Mouse (Mus musculus) heart, embryonic 16.5 days (tissue): Measurements from ENCODE around the gene Aamp. TPM values are rescaled to one million over a fixed set of nuclear protein-coding genes. Genes with fewer than 3 reads are reported as not detected.
A peak's percentile ranks its signal among the peaks of the same experiment; 100 is the strongest.

Source experiments
- ATAC-seq: fragments of 200-750 bp; cut with Nextera tagmentation; replicated peaks from 2 replicates; pipeline ENCODE4 v1.8.0; 2017; ENCODE audit warnings: moderate number of reproducible peaks; ENCODE audit not compliant: insufficient read depth, low FRiP score; ENCODE audit errors: extremely low read depth
- H3K27ac ChIP-seq: fragments of 300-500 bp; sonication (generic); 2 replicates; pipeline ENCODE4 v1.5.1; 2014; ENCODE audit warnings: mild to moderate bottlenecking, low read length, control low read depth, moderate library complexity
- H3K27me3 ChIP-seq: fragments of 300-500 bp; sonication (generic); 2 replicates; pipeline ENCODE4 v1.6.1; 2014; ENCODE audit warnings: low read length, mixed read lengths; ENCODE audit not compliant: control insufficient read depth, insufficient read depth
- H3K36me3 ChIP-seq: fragments of 300-500 bp; sonication (generic); 2 replicates; pipeline ENCODE4 v1.6.1; 2014; ENCODE audit not compliant: control insufficient read depth, insufficient read depth
- H3K4me1 ChIP-seq: fragments of 300-500 bp; sonication (generic); 2 replicates; pipeline ENCODE4 v1.6.1; 2014; ENCODE audit warnings: low read length, mixed read lengths; ENCODE audit not compliant: control insufficient read depth, insufficient read depth
- H3K4me2 ChIP-seq: fragments of 300-500 bp; sonication (generic); 2 replicates; pipeline ENCODE4 v1.6.1; 2014; ENCODE audit warnings: low read depth, mild to moderate bottlenecking, control low read depth, low read length
- H3K4me3 ChIP-seq: fragments of 300-500 bp; sonication (generic); 2 replicates; pipeline ENCODE4 v1.5.1; 2014; ENCODE audit warnings: mild to moderate bottlenecking, control low read depth, low read length
- H3K9ac ChIP-seq: fragments of 300-500 bp; sonication (generic); 2 replicates; pipeline ENCODE4 v1.6.1; 2014; ENCODE audit warnings: low read length, control low read depth
- H3K9me3 ChIP-seq: fragments of 300-500 bp; sonication (generic); replicated peaks from 2 replicates; pipeline ENCODE4 v1.6.1; 2016; ENCODE audit warnings: low read length; ENCODE audit not compliant: control insufficient read depth
- WGBS: fragments of 180-500 bp; shearing (Covaris S2); extraction: QIAGEN DNeasy Blood & Tissue Kit; methylation state at CpG from one replicate; pipeline ENCODE4 v1.1.7; 2014; 5-methylcytosine and 5-hydroxymethylcytosine counted together
- polyA plus RNA-seq: library from polyadenylated mRNA; unstranded; fragments of >200 nt; fragmentation: Nextera tagmentation; extraction: Ambion mirVana; gene quantifications from 2 replicates; pipeline ENCODE4 v1.2.1, GENCODE M21; 2015

Aamp gene
- polyA plus RNA-seq, 1 experiment from 2014 or later = 223 TPM

DNA sequence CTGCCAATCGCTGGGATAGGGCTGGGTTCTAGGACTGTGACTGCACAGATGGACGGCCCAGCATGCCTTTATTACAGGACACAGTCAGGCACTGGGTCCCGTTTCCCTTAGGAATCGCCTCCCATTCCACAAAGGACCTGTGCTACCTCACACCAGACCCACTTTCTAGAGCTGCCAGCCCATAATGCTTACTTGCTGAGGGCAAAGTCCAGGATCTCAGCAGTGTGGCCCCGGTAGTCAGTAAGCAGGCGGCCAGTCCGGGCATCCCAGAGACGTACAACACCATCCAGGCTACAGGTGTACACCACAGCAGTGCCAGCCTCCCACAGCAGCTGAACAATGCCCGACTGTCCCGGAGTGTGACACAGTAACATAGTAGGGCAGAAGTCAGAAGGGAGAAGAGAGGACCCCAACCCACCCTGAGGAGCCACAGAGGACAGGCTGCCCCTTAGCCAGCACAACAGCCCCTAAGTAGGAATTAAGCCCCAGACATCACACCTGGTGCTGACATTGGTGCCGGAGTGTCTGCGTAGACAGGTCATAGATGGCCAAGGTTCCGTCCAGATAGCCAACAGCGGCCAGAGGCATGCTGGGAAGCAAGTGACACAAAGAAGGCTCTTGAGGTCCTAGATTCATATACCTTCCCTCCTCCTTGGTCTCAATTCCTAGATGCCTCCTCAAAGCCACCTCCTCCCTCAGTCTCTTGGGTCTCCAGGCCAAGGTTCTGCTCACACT, 3.8 kb downstream of the Aamp start:
- WGBS = 93% methylated on average over 14 of the region's 14 CpGs
- Histone ChIP-seq H3K4me2 (no peak overlapping the region), H3K27ac (no peak overlapping the region), H3K36me3 (peaks cover 33% of the 10 kb centered on the region), H3K9ac (no peak overlapping the region), H3K27me3 (no peaks in the 10 kb centered on the region), H3K4me3 (no peak overlapping the region), H3K9me3 (no peaks in the 10 kb centered on the region), H3K4me1 (peaks cover 21% of the 10 kb centered on the region)
- ATAC-seq = no peak

DNA sequence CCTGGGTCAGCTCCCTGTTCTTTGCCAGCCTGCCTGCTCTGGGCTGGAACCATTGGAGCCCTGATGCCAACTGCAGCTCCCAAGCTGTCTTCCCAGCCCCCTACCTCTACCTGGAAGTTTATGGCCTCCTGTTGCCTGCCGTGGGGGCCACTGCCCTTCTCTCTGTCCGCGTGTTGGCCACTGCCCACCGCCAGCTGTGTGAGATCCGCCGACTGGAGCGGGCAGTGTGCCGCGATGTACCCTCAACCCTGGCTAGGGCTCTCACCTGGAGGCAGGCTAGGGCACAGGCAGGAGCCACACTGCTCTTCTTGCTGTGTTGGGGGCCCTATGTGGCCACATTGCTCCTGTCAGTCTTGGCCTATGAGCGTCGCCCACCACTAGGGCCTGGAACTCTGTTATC, 5.5 kb downstream of the Aamp start:
- Histone ChIP-seq H3K9me3 (no peaks in the 10 kb centered on the region), H3K36me3 (peaks cover 33% of the 10 kb centered on the region), H3K4me1 (peaks cover 28% of the 10 kb centered on the region), H3K27me3 (no peaks in the 10 kb centered on the region), H3K4me3 (no peak overlapping the region), H3K9ac (no peak overlapping the region), H3K4me2 (no peak overlapping the region), H3K27ac (no peak overlapping the region)
- WGBS = 81% methylated on average over 11 of the region's 11 CpGs
- ATAC-seq = no peak

DNA sequence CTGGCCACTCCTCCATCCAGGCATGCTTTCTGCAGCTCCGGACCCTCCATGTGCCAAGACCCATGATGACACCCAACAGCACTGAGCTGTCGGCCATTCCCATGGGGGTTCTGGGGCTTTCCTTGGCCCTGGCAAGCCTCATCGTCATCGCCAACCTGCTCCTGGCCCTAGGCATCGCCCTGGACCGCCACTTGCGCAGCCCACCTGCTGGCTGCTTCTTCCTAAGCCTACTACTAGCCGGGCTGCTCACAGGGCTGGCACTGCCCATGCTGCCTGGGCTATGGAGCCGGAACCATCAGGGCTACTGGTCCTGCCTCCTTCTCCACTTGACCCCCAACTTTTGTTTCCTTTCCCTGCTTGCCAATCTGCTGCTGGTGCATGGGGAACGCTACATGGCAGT, 6.0 kb downstream of the Aamp start, which contains the start of gene Gpbar1:
TSS of gene Gpbar1 (plus strand) at position 13 of the 400 bp plus-strand sequence.
- no peak for ATAC-seq
- Histone ChIP-seq H3K36me3 (peaks cover 33% of the 10 kb centered on the region), H3K27ac (no peak within 1 kb of the TSS), H3K4me2 (no peak within 1 kb of the TSS), H3K4me1 (peaks cover 23% of the 10 kb centered on the region), H3K9me3 (no peaks in the 10 kb centered on the region), H3K27me3 (no peaks in the 10 kb centered on the region), H3K9ac (no peak within 1 kb of the TSS), H3K4me3 (no peak within 1 kb of the TSS)
- WGBS = 89% methylated on average over 10 of the region's 10 CpGs

DNA sequence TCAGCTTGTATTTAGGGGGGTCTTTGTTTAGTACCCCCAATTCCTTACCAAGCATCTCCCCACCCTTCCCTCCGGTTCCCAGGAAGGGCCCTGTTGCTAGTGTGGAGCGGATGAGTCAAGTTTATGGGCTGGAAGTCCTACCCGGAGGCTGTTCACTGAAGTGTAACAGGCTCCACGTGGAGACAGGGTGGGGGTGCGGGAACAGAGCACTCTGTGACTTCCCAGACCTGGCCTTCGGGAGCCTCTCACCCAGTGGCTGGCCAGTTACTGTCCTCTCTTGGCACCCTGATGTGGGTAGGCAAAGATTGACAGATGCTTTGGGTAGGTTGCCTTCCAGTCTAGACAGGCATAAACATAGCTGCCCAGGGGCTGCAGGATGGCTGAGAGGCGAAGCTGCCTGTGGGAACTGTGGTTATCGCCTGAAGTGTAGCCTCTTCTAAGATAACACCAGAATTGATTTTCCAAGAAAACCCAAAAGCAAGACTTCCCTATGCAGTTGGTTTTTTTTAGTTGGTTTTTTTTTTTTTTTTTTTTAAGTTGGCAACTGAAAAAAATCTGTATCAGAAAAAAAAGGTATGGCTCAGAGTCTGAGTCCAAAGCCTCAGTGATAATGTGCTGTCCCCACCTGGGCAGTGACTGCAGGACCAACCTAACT, 6.5 kb downstream of the Aamp start:
- H3K27me3 ChIP-seq = no peaks in the 10 kb centered on the region
- no peak overlapping the region for H3K9ac ChIP-seq
- ATAC-seq = no peak
- no peak overlapping the region for H3K4me3 ChIP-seq
- WGBS = 54% methylated on average over 8 of the region's 8 CpGs
- peaks cover 32% of the 10 kb centered on the region for H3K36me3 ChIP-seq
- peaks cover 19% of the 10 kb centered on the region for H3K4me1 ChIP-seq
- no peak overlapping the region for H3K4me2 ChIP-seq
- no peaks in the 10 kb centered on the region for H3K9me3 ChIP-seq
- H3K27ac ChIP-seq = no peak overlapping the region

DNA sequence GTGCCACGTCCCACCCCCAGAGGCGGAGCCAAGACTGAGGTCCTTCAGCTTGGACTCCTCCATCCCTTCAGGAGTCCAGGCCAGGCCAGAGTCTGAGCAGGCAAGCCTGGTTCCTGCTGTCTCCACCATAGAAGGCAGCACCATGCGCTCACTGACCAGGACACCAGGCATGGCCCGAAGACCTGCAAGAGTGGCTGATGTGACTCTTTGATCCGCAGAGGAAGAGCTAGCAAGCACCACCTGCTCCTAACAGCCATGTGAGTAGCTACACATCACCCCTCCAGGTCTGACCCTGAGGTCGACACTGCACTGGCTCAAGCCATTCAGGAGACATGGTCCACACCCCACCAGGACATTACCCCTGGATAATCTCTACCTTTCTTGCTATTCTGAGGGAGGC, 7.5 kb downstream of the Aamp start:
- WGBS = 68% methylated on average over 6 of the region's 6 CpGs
- Histone ChIP-seq H3K4me1 (peaks cover 16% of the 10 kb centered on the region), H3K27ac (no peak overlapping the region)

DNA sequence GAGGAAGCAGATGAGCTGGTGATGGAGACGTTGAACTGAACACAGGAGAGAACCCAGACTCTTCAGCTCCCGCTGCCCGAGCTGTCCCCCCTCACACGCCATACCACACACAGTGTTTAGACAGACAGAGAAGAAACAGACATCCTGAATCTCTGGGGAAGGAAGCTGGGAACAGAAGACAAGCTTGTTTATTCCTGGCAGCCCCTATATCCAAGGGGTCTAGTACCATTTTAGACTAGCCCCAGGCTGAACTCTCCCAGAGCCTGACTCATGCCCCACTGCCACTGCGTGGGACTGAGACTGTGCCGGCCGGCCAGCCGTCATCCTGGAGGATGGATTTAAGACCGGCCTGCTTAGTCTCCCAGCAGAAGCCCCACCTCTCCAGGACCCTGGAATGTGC, 9.5 kb downstream of the Aamp start:
- H3K36me3 ChIP-seq = peaks cover 3% of the 10 kb centered on the region
- no peaks in the 10 kb centered on the region for H3K9me3 ChIP-seq
- H3K4me2 ChIP-seq = peak overlapping the region; percentile 34; the same call in 1 of the 2 replicates
- H3K4me3 ChIP-seq = no peak overlapping the region
- 14% methylated on average over 9 of the region's 9 CpGs for WGBS
- peaks cover 29% of the 10 kb centered on the region for H3K4me1 ChIP-seq
- peak; percentile 37 for ATAC-seq
- H3K9ac ChIP-seq = 0 out of 2 replicates have a peak overlapping the region, but pooled peaks have one; percentile 43
- H3K27ac ChIP-seq = no peak overlapping the region; the same call in 1 of the 2 replicates
- H3K27me3 ChIP-seq = no peaks in the 10 kb centered on the region

More for the DNA sequence above, 7.5 kb downstream of the Aamp start:
- Histone ChIP-seq H3K4me2 (no peak overlapping the region), H3K27me3 (no peaks in the 10 kb centered on the region), H3K4me3 (no peak overlapping the region), H3K36me3 (peaks cover 23% of the 10 kb centered on the region), H3K9me3 (no peaks in the 10 kb centered on the region), H3K9ac (no peak overlapping the region)
- ATAC-seq = no peak

DNA sequence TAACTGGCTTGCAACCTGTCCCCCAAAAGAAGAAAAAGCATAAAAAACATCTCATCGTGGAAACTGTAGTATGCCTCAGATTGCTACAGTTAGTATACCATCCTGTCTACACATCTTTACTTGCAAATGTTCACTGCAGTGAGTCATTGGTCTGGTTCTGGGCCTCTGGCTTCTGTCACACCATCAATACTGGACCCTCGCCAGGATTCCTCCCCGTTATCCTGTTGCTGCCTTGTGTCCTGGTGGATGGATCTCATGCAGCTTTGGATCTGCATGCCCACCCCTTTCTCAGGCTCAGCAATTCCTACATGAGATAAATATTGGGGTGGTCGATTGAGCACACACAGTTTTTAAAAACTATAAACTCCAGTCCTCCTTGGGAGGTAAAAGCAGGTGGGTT, 12.9 kb downstream of the Aamp start:
- peaks cover 31% of the 10 kb centered on the region for H3K4me1 ChIP-seq
- 19% methylated on average over 4 of the region's 4 CpGs for WGBS
- peak overlapping the region; percentile 53 for H3K27ac ChIP-seq
- H3K9me3 ChIP-seq = no peaks in the 10 kb centered on the region
- peaks cover 23% of the 10 kb centered on the region for H3K36me3 ChIP-seq
- no peak overlapping the region for H3K4me2 ChIP-seq
- no peak overlapping the region for H3K4me3 ChIP-seq
- no peak overlapping the region for H3K9ac ChIP-seq
- ATAC-seq = peak; percentile 42; the same call in 1 of the 2 replicates
- H3K27me3 ChIP-seq = no peaks in the 10 kb centered on the region

DNA sequence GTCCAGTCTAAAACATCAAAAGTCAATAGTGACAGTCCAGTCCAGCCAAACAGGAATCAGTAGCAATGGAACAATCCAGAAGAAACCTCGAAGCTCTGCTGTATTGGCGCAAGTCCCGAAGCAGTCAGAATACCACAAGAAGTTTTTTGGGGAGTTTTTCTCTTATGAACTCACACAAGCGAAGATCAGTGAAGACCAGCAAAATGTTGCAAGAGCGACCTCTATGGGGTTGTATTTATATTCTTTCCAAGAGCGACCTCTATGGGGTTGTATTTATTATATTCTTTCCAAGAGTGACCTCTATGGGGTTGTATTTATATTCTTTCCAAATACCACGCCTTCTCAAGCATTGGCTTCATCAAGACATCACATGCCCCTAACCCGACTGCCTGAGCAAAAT, 15.8 kb downstream of the Aamp start:
- ATAC-seq = no peak
- Histone ChIP-seq H3K4me3 (no peak overlapping the region), H3K9me3 (no peaks in the 10 kb centered on the region), H3K9ac (no peak overlapping the region), H3K27ac (no peak overlapping the region), H3K4me2 (no peak overlapping the region), H3K27me3 (no peaks in the 10 kb centered on the region), H3K36me3 (peaks cover 52% of the 10 kb centered on the region), H3K4me1 (peaks cover 19% of the 10 kb centered on the region)
- WGBS = 88% methylated on average over 8 of the region's 8 CpGs

DNA sequence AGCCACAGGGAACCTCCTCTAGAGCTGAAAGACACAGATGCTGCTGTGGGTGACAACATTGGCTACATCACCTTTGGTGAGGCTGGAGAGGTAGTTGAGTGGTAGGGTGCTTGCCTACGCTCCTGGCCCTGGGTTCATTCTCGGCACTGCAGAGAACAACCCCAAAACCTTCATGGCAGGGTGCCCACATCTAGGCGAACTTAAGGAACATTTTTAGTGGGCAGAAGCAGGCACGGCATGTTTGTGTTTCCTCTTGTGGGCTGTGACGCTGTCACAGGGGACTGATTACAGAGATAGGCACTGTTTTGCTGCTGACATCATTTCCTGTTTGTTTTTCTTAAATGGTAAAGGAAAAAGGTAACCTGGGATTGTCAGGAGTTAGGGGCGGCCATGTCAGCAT, 22.0 kb downstream of the Aamp start:
- Histone ChIP-seq H3K36me3 (peaks cover 69% of the 10 kb centered on the region), H3K27me3 (no peaks in the 10 kb centered on the region), H3K4me2 (no peak overlapping the region), H3K4me3 (no peak overlapping the region), H3K27ac (no peak overlapping the region), H3K9ac (no peak overlapping the region), H3K4me1 (no peaks in the 10 kb centered on the region), H3K9me3 (no peaks in the 10 kb centered on the region)
- WGBS = 68% methylated on average over 6 of the region's 6 CpGs
- ATAC-seq = no peak
